Mouse (Mus musculus) testis, adult 2 months (tissue): Measurements from ENCODE around the gene Zswim4.

Experiments
- CTCF ChIP-seq: fragments of 200-500 bp; IDR thresholded peaks from 2 replicates; pipeline ENCODE4 v1.5.1; 2012; ENCODE audit warnings: low read depth, mild to moderate bottlenecking, inconsistent platforms, low read length, moderate library complexity; ENCODE audit not compliant: control insufficient read depth, insufficient read depth, insufficient replicate concordance
- POLR2A ChIP-seq: fragments of 200-500 bp; IDR thresholded peaks from 2 replicates; pipeline ENCODE4 v1.6.1; 2012; ENCODE audit warnings: low read depth, mild to moderate bottlenecking, inconsistent platforms, low read length, moderate library complexity; ENCODE audit not compliant: control insufficient read depth

GRCm38 (mm10) chr8:84193566-84193965 is 43.3 kb downstream of the Zswim4 start:
- TF ChIP-seq CTCF (peak; percentile 25; the same call in 1 of the 2 replicates), POLR2A (no peak)
